Mouse (Mus musculus): Measurements from ENCODE around the gene Gm21190.
"Not testable (repeated sequence)": the region's sequence is repeated elsewhere in the genome, so short reads cannot be mapped to it uniquely, and the experiment has no call there.

Gm21190 gene

DNA sequence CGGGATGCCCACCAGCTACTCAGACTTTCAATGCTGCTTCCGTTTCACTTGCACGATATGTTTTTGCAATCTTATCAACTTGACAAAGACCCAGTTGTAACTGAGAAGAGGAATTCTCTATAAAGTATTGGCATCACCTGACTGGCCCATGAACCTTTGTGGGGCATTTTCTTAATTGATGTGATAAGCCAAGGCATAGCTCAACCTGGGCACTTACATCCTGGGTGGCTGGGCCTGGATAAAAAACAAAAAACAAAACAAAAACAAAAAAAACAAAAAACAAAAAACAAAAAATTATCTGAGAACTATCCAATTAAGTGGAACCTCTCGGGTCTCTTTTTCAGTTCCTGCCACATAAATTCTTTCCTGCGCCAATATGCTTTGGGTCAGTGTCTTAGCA, 40.3 kb downstream of the Gm21190 start:
- DNase-seq (ENCODE audit: low spot score): no peak

DNA sequence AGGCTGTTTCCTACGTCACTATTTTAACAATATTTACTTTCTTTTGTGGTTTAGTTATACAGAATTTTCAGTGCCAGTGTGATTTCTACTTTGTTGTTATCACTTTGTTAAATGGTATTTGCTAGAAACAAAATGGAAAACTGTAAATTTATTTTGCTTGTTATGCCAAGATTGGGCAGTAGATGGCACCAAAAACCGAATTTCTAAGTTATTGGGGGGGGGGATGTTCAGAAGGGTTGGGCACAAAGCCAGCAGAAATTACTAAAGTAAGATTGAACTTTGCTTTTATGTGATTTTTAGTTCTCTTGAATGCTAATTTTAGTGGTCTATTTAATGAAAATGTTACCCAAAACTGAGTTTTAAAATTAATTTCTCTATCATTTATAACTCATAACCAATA, 44.4 kb downstream of the Gm21190 start:
- not testable (repeated sequence) for DNase-seq (ENCODE audit: low spot score)

DNA sequence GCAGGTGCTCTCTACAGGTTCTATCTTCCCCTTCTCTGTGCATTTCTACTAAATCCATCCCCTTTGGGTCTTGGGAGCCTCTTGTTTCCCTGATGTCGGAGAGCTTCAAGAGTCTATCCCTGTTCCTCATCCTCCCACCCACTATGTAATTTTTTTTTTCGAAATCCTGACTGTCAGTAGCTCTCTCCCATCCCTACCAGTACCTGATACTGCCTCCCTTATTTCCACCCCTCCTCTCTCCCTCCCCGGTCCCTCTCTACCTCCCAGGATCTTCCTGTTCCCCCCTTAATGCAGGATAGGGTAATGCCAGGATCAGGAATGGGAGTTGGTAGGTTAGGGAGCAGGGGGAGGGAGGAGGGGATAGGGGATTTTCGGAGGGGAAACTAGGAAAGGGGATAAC, 45.4 kb downstream of the Gm21190 start:
- DNase-seq (ENCODE audit: low spot score): not testable (repeated sequence)

DNA sequence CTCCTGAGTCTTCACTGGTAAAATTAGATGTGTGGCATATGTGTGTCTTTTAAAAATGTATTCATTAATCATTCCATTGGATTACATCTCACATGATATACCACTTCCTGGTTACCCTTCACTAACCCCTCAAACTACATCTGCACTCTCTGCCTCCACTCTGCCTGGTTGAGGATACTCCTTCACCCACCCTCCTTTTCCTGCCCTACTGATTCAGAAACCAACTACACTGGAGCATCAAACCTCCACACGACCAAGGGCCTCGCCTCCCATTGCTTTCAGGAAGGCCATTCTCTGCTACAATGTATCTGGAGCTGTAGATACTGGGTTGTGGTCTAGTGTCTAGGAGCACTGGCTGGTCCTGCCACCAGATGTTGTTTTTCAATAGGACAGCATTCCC, 46.2 kb downstream of the Gm21190 start:
- not testable (repeated sequence) for DNase-seq (ENCODE audit: low spot score)

DNA sequence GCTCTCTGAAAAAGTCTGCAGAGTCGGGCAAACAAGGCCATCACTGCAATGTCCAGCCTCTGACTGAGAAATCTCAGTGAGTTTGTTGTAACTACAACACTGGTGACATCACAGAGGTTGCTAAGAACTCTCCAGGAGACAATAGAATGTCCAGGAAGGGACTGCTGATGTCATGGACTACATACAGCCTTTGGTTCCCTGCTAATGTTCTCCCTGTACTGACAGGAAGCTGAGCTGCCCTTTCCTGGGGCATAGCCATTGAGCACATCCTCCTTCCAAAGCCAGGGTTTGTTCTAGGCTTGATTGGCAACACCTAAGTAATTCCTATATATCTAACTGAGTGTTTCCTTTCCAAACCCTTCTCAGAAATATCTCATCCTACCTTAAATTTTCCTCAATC, 52.6 kb downstream of the Gm21190 start, which contains the start of gene Gm21149:
TSS of gene Gm21149 (minus strand) at position 101 of the 400 bp plus-strand sequence.
- not testable (repeated sequence) for DNase-seq (ENCODE audit: low spot score)

All from layer of hippocampus, adult 9-10 months (tissue).